8 mouse cellular contexts compared by ENCODE assay signal in genomic region chr13:63562141-63562971, GRCm38 (mm10). TPM values are rescaled to one million over a fixed set of nuclear protein-coding genes. Genes with fewer than 3 reads are reported as not detected.
DNase-seq lines count a peak whose midpoint lies in the region; ATAC-seq and TF ChIP-seq lines count a peak whose summit lies in the region.

No protein-coding gene starts in this region.

- no peaks in the 10 kb centered on the region for H3K27me3 ChIP-seq in kidney, adult 2 months (replicated peaks; ENCODE audit: control insufficient read depth, insufficient read depth, low read length)
- no peaks in the 10 kb centered on the region for H3K27me3 ChIP-seq in hindbrain, embryonic 13.5 days
- H3K27me3 ChIP-seq in liver, embryonic 14.5 days (ENCODE audit: control insufficient read depth, insufficient read depth, low read length) = no peaks in the 10 kb centered on the region

- TF ChIP-seq EP300 in liver, embryonic 14.5 days (IDR thresholded peaks at IDR 0.05; ENCODE audit: low read depth) = no peak

- ATAC-seq in hindbrain, embryonic 13.5 days (ENCODE audit: low FRiP score) = no peak
- ATAC-seq in liver, embryonic 14.5 days (ENCODE audit: insufficient read depth) = no peak
- no peak for ATAC-seq in granulocyte monocyte progenitor cell, adult 5-6 weeks (replicated peaks; ENCODE audit: poor library complexity, severe bottlenecking)

- peak overlapping the region; percentile 80; the same call in 1 of the 2 replicates for H3K27ac ChIP-seq in kidney, adult 2 months (ENCODE audit: insufficient read depth, low read depth, low read length)
- H3K27ac ChIP-seq in hindbrain, embryonic 13.5 days = peak overlapping the region; percentile 99
- H3K27ac ChIP-seq in liver, embryonic 14.5 days = peak overlapping the region; percentile 31

- H3K9me3 ChIP-seq in hindbrain, embryonic 13.5 days = no peaks in the 10 kb centered on the region
- H3K9me3 ChIP-seq in liver, embryonic 14.5 days (ENCODE audit: control insufficient read depth, low read length) = no peaks in the 10 kb centered on the region

- peaks cover 5% of the 10 kb centered on the region; the same call in 1 of the 2 replicates for H3K4me1 ChIP-seq in kidney, adult 2 months (ENCODE audit: control insufficient read depth, insufficient read depth, low read length)
- H3K4me1 ChIP-seq in hindbrain, embryonic 13.5 days (replicated peaks) = peaks cover 61% of the 10 kb centered on the region
- peaks cover 9 to 33% of the 10 kb centered on the region in 2 experiments for H3K4me1 ChIP-seq in liver, embryonic 14.5 days (replicated peaks; ENCODE audit: control insufficient read depth in 2 of 2, insufficient read depth in 2 of 2, low read length in 1 of 2)

- TF ChIP-seq POLR2A in kidney, adult 2 months (IDR thresholded peaks at IDR 0.05; ENCODE audit: low read depth, low read length) = no peak

- H3K4me2 ChIP-seq in hindbrain, embryonic 13.5 days = peak overlapping the region; percentile 97
- H3K4me2 ChIP-seq in liver, embryonic 14.5 days (ENCODE audit: low read depth) = peak overlapping the region; percentile 100

- no peak for TF ChIP-seq CTCF in kidney, adult 2 months (conservative IDR thresholded peaks at IDR 0.05; ENCODE audit: insufficient read depth, insufficient read length, low read depth, low read length)
- TF ChIP-seq CTCF in liver, embryonic 14.5 days (IDR thresholded peaks at IDR 0.05; ENCODE audit: low read depth) = no peak

- no peaks in the 10 kb centered on the region for H3K36me3 ChIP-seq in kidney, adult 2 months (ENCODE audit: control insufficient read depth, insufficient read depth, low read length)
- H3K36me3 ChIP-seq in hindbrain, embryonic 13.5 days = 0 out of 2 replicates have a peak, but pooled peaks cover 3% of the 10 kb centered on the region
- no peaks in the 10 kb centered on the region for H3K36me3 ChIP-seq in liver, embryonic 14.5 days (replicated peaks; ENCODE audit: control insufficient read depth, insufficient read depth, low read depth)

- intact Hi-C loops in gastrocnemius, postnatal 14 days (cut with DNase I; ENCODE audit: low total_unique reads) = no loop called here

- DNase-seq in kidney, adult 2 months = peak; percentile 77
- DNase-seq in kidney, postnatal 4 days = no peak
- DNase-seq in c-Kit-positive CD71-positive TER-119-positive erythroid progenitor cells, embryonic 14.5 days (ENCODE audit: low spot score) = peak; percentile 14
- no peak for DNase-seq in liver, embryonic 14.5 days (ENCODE audit: low read depth in 3 of 3, low spot score in 3 of 3)
- peak; percentile 30 to 47 for DNase-seq in thymus, postnatal 36 days
- no peak for DNase-seq in gastrocnemius, postnatal 14 days

- H3K4me3 ChIP-seq in kidney, adult 2 months (ENCODE audit: insufficient read depth, low read depth, low read length) = peak overlapping the region; percentile 66; the same call in 1 of the 2 replicates
- H3K4me3 ChIP-seq in hindbrain, embryonic 13.5 days = peak overlapping the region; percentile 98
- peak overlapping the region; percentile 61 to 91 for H3K4me3 ChIP-seq in liver, embryonic 14.5 days (ENCODE audit: insufficient read depth in 1 of 2, low read depth in 2 of 2, low read length in 2 of 2)

- H3K9ac ChIP-seq in hindbrain, embryonic 13.5 days = peak overlapping the region; percentile 94
- H3K9ac ChIP-seq in liver, embryonic 14.5 days (replicated peaks) = peak overlapping the region; percentile 76

- 2% methylated on average over 7 of the region's 7 CpGs for WGBS in kidney, adult 2 months
- 2% methylated on average over 7 of the region's 7 CpGs for WGBS in hindbrain, embryonic 13.5 days
- 2% methylated on average over 7 of the region's 7 CpGs for WGBS in liver, embryonic 14.5 days (ENCODE audit: insufficient replicate concordance)

RNA-seq across cellular contexts. Expression of gene Ptch1, which starts 11.0 kb away (rescaled TPM):
- 17.5 and 19.6 TPM in 2 replicates for polyA plus RNA-seq in kidney, adult 2 months (2012; rRNA removed)
- 18.0 and 19.2 TPM in 2 replicates for polyA plus RNA-seq in hindbrain, embryonic 13.5 days (2015; fragmentation: Nextera tagmentation; extraction: Ambion mirVana)
- 4.3 and 4.4 TPM in 2 replicates for polyA plus RNA-seq in liver, embryonic 14.5 days (2012; rRNA removed)
- 4.2 and 4.9 TPM in 2 replicates for polyA plus RNA-seq in liver, embryonic 14.5 days (2014; fragmentation: Nextera tagmentation; extraction: Ambion mirVana)
- 10 to 100 TPM; 10.3 to 15.2 TPM for total RNA-seq in gastrocnemius, postnatal 14 days (2021)
- total RNA-seq in granulocyte monocyte progenitor cell, adult 5-6 weeks (2014; fragmentation: Nextera tagmentation) = 9.1 and 14.0 TPM in 2 replicates
- total RNA-seq in granulocyte monocyte progenitor cell, adult 5-6 weeks (2017) = 6.6 and 7.7 TPM in 2 replicates

Comparison
In these comparisons a context has a peak if more than half of its experiments do, and no peak if none do; other contexts are left out.
1. DNase-seq: peak in kidney, adult 2 months (single experiment), c-Kit-positive CD71-positive TER-119-positive erythroid progenitor cells, embryonic 14.5 days (single experiment) and thymus, postnatal 36 days (2 of 2); none in kidney, postnatal 4 days (0 of 2), liver, embryonic 14.5 days (0 of 3) and gastrocnemius, postnatal 14 days (single experiment).
2. H3K27ac ChIP-seq: peak in every context shown above with its lines; median percentile 99 in hindbrain, embryonic 13.5 days; 80 in kidney, adult 2 months; 31 in liver, embryonic 14.5 days.
3. Peak in every context shown above with its lines, with median percentiles within 50 percentile points of each other: H3K4me3 ChIP-seq.